Mouse (Mus musculus) heart, embryonic 11.5 days (tissue): ENCODE data around the gene Hao2. TPM values are rescaled to one million over a fixed set of nuclear protein-coding genes. Genes with fewer than 3 reads are reported as not detected.

ENCODE experiments used
- ATAC-seq: fragments of 200-750 bp; cut with Nextera tagmentation; replicated peaks from 2 replicates; pipeline ENCODE4 v1.8.0; 2017; ENCODE audit warnings: moderate library complexity; ENCODE audit not compliant: insufficient number of reproducible peaks, low FRiP score, low TSS enrichment
- H3K27ac ChIP-seq: fragments of 300-500 bp; sonication (generic); 2 replicates; pipeline ENCODE4 v1.5.1; 2014; ENCODE audit warnings: mild to moderate bottlenecking, low read depth, low read length
- H3K27me3 ChIP-seq: fragments of 300-500 bp; sonication (generic); 2 replicates; pipeline ENCODE4 v1.6.1; 2014; ENCODE audit warnings: mild to moderate bottlenecking, low read length, mixed read lengths; ENCODE audit not compliant: control insufficient read depth, insufficient read depth
- H3K36me3 ChIP-seq: fragments of 300-500 bp; sonication (generic); 2 replicates; pipeline ENCODE4 v1.6.1; 2014; ENCODE audit warnings: mild to moderate bottlenecking, low read length, moderate library complexity, mixed read lengths; ENCODE audit not compliant: control insufficient read depth, insufficient read depth
- H3K4me1 ChIP-seq: fragments of 300-500 bp; sonication (generic); 2 replicates; pipeline ENCODE4 v1.6.1; 2014; ENCODE audit warnings: low read length; ENCODE audit not compliant: control insufficient read depth, insufficient read depth
- H3K4me2 ChIP-seq: fragments of 300-500 bp; sonication (generic); 2 replicates; pipeline ENCODE4 v1.6.1; 2014; ENCODE audit warnings: mild to moderate bottlenecking, moderate library complexity
- H3K4me3 ChIP-seq: fragments of 300-500 bp; sonication (generic); 2 replicates; pipeline ENCODE4 v1.5.1; 2014; ENCODE audit warnings: low read depth, low read length
- H3K9ac ChIP-seq: fragments of 300-500 bp; sonication (generic); 2 replicates; pipeline ENCODE4 v1.6.1; 2014; ENCODE audit warnings: mild to moderate bottlenecking, low read depth, low read length, moderate library complexity
- H3K9me3 ChIP-seq: fragments of 300-500 bp; sonication (generic); replicated peaks from 2 replicates; pipeline ENCODE4 v1.6.1; 2016; ENCODE audit warnings: low read length; ENCODE audit not compliant: control insufficient read depth
- WGBS: fragments of 180-500 bp; shearing (Covaris S2); extraction: QIAGEN DNeasy Blood & Tissue Kit; methylation state at CpG from one replicate; pipeline ENCODE4 v1.1.7; 2014; ENCODE audit not compliant: insufficient replicate concordance; 5-methylcytosine and 5-hydroxymethylcytosine counted together
- polyA plus RNA-seq: library from polyadenylated mRNA; unstranded; fragments of >200 nt; fragmentation: Nextera tagmentation; extraction: Ambion mirVana; gene quantifications from 2 replicates; pipeline ENCODE4 v1.2.1, GENCODE M21; 2014

Hao2 gene
- polyA plus RNA-seq, 1 experiment from 2014 or later, result 0.07 TPM

GRCm38 (mm10) chr3:98853051-98853450 lies 40.0 kb downstream of the Hao2 start:
- 87% methylated on average over 3 of the region's 3 CpGs for WGBS
- no peaks in the 10 kb centered on the region for H3K9me3 ChIP-seq
- H3K4me3 ChIP-seq, result no peak overlapping the region
- H3K27ac ChIP-seq, result no peak overlapping the region
- H3K36me3 ChIP-seq, result no peaks in the 10 kb centered on the region
- no peak overlapping the region for H3K4me2 ChIP-seq
- H3K27me3 ChIP-seq, result no peaks in the 10 kb centered on the region
- H3K4me1 ChIP-seq, result peaks cover 12% of the 10 kb centered on the region
- H3K9ac ChIP-seq, result no peak overlapping the region
- ATAC-seq, result no peak

GRCm38 (mm10) chr3:98852631-98853030 lies 40.4 kb downstream of the Hao2 start:
- H3K9me3 ChIP-seq, result no peaks in the 10 kb centered on the region
- H3K9ac ChIP-seq, result no peak overlapping the region
- 84% methylated on average over 6 of the region's 6 CpGs for WGBS
- H3K4me2 ChIP-seq, result no peak overlapping the region
- ATAC-seq, result no peak
- H3K36me3 ChIP-seq, result no peaks in the 10 kb centered on the region
- H3K27me3 ChIP-seq, result no peaks in the 10 kb centered on the region
- H3K27ac ChIP-seq, result no peak overlapping the region
- H3K4me3 ChIP-seq, result no peak overlapping the region
- H3K4me1 ChIP-seq, result peaks cover 8% of the 10 kb centered on the region

- H3K4me2 ChIP-seq, result no peak overlapping the region
- ATAC-seq, result no peak
- no peak overlapping the region for H3K27ac ChIP-seq
- H3K36me3 ChIP-seq, result no peaks in the 10 kb centered on the region
- H3K4me3 ChIP-seq, result no peak overlapping the region
- H3K9me3 ChIP-seq, result no peaks in the 10 kb centered on the region
- H3K9ac ChIP-seq, result no peak overlapping the region
- H3K27me3 ChIP-seq, result no peaks in the 10 kb centered on the region
- peaks cover 3% of the 10 kb centered on the region for H3K4me1 ChIP-seq
- 82% methylated on average over 2 of the region's 2 CpGs for WGBS
Observed at GRCm38 (mm10) chr3:98851853-98852252, 41.2 kb downstream of the Hao2 start.

- Histone ChIP-seq H3K4me2 (no peak overlapping the region), H3K9me3 (no peaks in the 10 kb centered on the region), H3K27ac (no peak overlapping the region), H3K9ac (no peak overlapping the region), H3K4me1 (no peaks in the 10 kb centered on the region), H3K27me3 (no peaks in the 10 kb centered on the region), H3K4me3 (no peak overlapping the region), H3K36me3 (no peaks in the 10 kb centered on the region)
- no peak for ATAC-seq
- 87% methylated on average over 5 of the region's 5 CpGs for WGBS
Observed at GRCm38 (mm10) chr3:98850262-98850661, 42.8 kb downstream of the Hao2 start.

- no peak for ATAC-seq
- Histone ChIP-seq H3K9ac (no peak overlapping the region), H3K27ac (no peak overlapping the region), H3K36me3 (no peaks in the 10 kb centered on the region), H3K4me1 (no peaks in the 10 kb centered on the region), H3K27me3 (no peaks in the 10 kb centered on the region), H3K4me3 (no peak overlapping the region), H3K4me2 (no peak overlapping the region), H3K9me3 (no peaks in the 10 kb centered on the region)
- 85% methylated on average over 1 of the region's 1 CpGs for WGBS
Observed at GRCm38 (mm10) chr3:98848898-98849297, 44.1 kb downstream of the Hao2 start.

Other genes starting within 250 kb of the Hao2 start
- not detected in 2 replicates for gene Hsd3b2, start 168.7 kb downstream of the Hao2 start, polyA plus RNA-seq
- gene Hsd3b3, start 130.1 kb downstream of the Hao2 start, polyA plus RNA-seq, result 0.14 TPM in 1 of 2 replicates, not detected in the other
- gene Hsd3b6, start 78.8 kb downstream of the Hao2 start, polyA plus RNA-seq, result 79.8 and 85.2 TPM in 2 replicates
- 1.2 and 2.5 TPM in 2 replicates for gene Hsd3b1, start 33.4 kb downstream of the Hao2 start, polyA plus RNA-seq
- 9.0 and 10.4 TPM in 2 replicates for gene Wars2, start 247.8 kb upstream of the Hao2 start, polyA plus RNA-seq